Comparison of ENCODE assay signal across 8 mouse cellular contexts in genomic region chrX:135839397-135840391, GRCm38 (mm10). TPM values are rescaled to one million over a fixed set of nuclear protein-coding genes. Genes with fewer than 3 reads are reported as not detected.
DNase-seq lines count a peak whose midpoint lies in the region; ATAC-seq and TF ChIP-seq lines count a peak whose summit lies in the region.
"Not testable (repeated sequence)": the region's sequence is repeated elsewhere in the genome, so short reads cannot be mapped to it uniquely, and the experiment has no call there.

No protein-coding gene starts in this region.

- WGBS in forebrain, embryonic 14.5 days = 31% methylated on average over 16 of the region's 17 CpGs
- WGBS in liver, embryonic 13.5 days (ENCODE audit: insufficient replicate concordance) = 18% methylated on average over 16 of the region's 17 CpGs
- 12% methylated on average over 14 of the region's 17 CpGs for WGBS in midbrain, postnatal 0 days
- WGBS in stomach, embryonic 16.5 days = 14% methylated on average over 15 of the region's 17 CpGs

- H3K27ac ChIP-seq in forebrain, embryonic 14.5 days (ENCODE audit: low read depth, low read length) = peak overlapping the region; percentile 39; the same call in 1 of the 2 replicates
- not testable (repeated sequence) for H3K27ac ChIP-seq in liver, embryonic 13.5 days; stomach, embryonic 16.5 days (ENCODE audit: low read length)
- peak overlapping the region; percentile 84 for H3K27ac ChIP-seq in midbrain, postnatal 0 days (ENCODE audit: low read depth, low read length)

- peak; percentile 72 for TF ChIP-seq CTCF in midbrain, postnatal 0 days (IDR thresholded peaks at IDR 0.05)

- not testable (repeated sequence) for H3K27me3 ChIP-seq in forebrain, embryonic 14.5 days (replicated peaks; ENCODE audit: control insufficient read depth, insufficient read depth, low read length); liver, embryonic 13.5 days; midbrain, postnatal 0 days (ENCODE audit: insufficient read depth, low read length); stomach, embryonic 16.5 days (ENCODE audit: control insufficient read depth, insufficient read depth, low read length)

- ATAC-seq in forebrain, embryonic 14.5 days = peak; percentile 35; the same call in 1 of the 2 replicates
- not testable (repeated sequence) for ATAC-seq in liver, embryonic 13.5 days (ENCODE audit: low read depth)
- peak; percentile 15; the same call in 1 of the 2 replicates for ATAC-seq in midbrain, postnatal 0 days (ENCODE audit: low FRiP score)
- 0 out of 2 replicates have a peak, but pooled peaks have one; percentile 27 for ATAC-seq in stomach, embryonic 16.5 days (ENCODE audit: insufficient read depth, low FRiP score)

- peak overlapping the region; percentile 57 for H3K4me2 ChIP-seq in forebrain, embryonic 14.5 days (ENCODE audit: low read length)
- H3K4me2 ChIP-seq in liver, embryonic 13.5 days = peak overlapping the region; percentile 63
- H3K4me2 ChIP-seq in midbrain, postnatal 0 days (ENCODE audit: low read depth, low read length, poor library complexity, severe bottlenecking) = peak overlapping the region; percentile 49
- peak overlapping the region; percentile 55 for H3K4me2 ChIP-seq in stomach, embryonic 16.5 days (ENCODE audit: low read depth, low read length)

- H3K4me1 ChIP-seq in forebrain, embryonic 14.5 days (ENCODE audit: control insufficient read depth, insufficient read depth, low read length); liver, embryonic 13.5 days (replicated peaks); midbrain, postnatal 0 days (ENCODE audit: insufficient read depth, low read length); stomach, embryonic 16.5 days (ENCODE audit: control insufficient read depth, insufficient read depth, low read length): not testable (repeated sequence)

- H3K36me3 ChIP-seq in forebrain, embryonic 14.5 days (ENCODE audit: control insufficient read depth, insufficient read depth, low read length); liver, embryonic 13.5 days; midbrain, postnatal 0 days (ENCODE audit: insufficient read depth, low read length); stomach, embryonic 16.5 days (ENCODE audit: control insufficient read depth, insufficient read depth, low read length): not testable (repeated sequence)

- peak; percentile 45 for DNase-seq in ES-CJ7 (ENCODE audit: low read depth, low spot score)
- peak; percentile 55 to 67 for DNase-seq in cerebellum, adult 18-20 months
- DNase-seq in forebrain, embryonic 14.5 days (ENCODE audit: low spot score) = peak; percentile 76
- peak; percentile 12 to 46 for DNase-seq in heart, postnatal 14 days
- peak; percentile 43 for DNase-seq in kidney, postnatal 14 days
- DNase-seq in liver, embryonic 13.5 days = not testable (repeated sequence)
- DNase-seq in midbrain, postnatal 0 days (ENCODE audit: low spot score) = peak; percentile 74

- H3K9ac ChIP-seq in forebrain, embryonic 14.5 days (ENCODE audit: low read length) = peak overlapping the region; percentile 60
- H3K9ac ChIP-seq in liver, embryonic 13.5 days = not testable (repeated sequence)
- H3K9ac ChIP-seq in midbrain, postnatal 0 days (replicated peaks; ENCODE audit: low read length, poor library complexity, severe bottlenecking) = peak overlapping the region; percentile 73
- H3K9ac ChIP-seq in stomach, embryonic 16.5 days (ENCODE audit: low read length) = peak overlapping the region; percentile 66

- intact Hi-C loops in heart, postnatal 14 days (cut with DNase I) = not testable (repeated sequence)

- not testable (repeated sequence) for H3K9me3 ChIP-seq in forebrain, embryonic 14.5 days (replicated peaks; ENCODE audit: control insufficient read depth, low read length); liver, embryonic 13.5 days (replicated peaks); midbrain, postnatal 0 days (ENCODE audit: low read length); stomach, embryonic 16.5 days (replicated peaks; ENCODE audit: control insufficient read depth, low read length)

- peak overlapping the region; percentile 49 for H3K4me3 ChIP-seq in forebrain, embryonic 14.5 days (ENCODE audit: low read depth, low read length)
- H3K4me3 ChIP-seq in liver, embryonic 13.5 days (replicated peaks) = peak overlapping the region; percentile 37
- peak overlapping the region; percentile 48 for H3K4me3 ChIP-seq in midbrain, postnatal 0 days (ENCODE audit: low read depth, low read length)
- H3K4me3 ChIP-seq in stomach, embryonic 16.5 days (replicated peaks; ENCODE audit: low read length) = peak overlapping the region; percentile 48

RNA-seq across cellular contexts. Expression of gene Gprasp2, which starts 0.9 kb away (rescaled TPM):
- 100 and 111 TPM in 2 replicates for polyA plus RNA-seq in forebrain, embryonic 14.5 days (2014; fragmentation: Nextera tagmentation; extraction: Ambion mirVana)
- 1 to 10 TPM; 2.9 TPM for total RNA-seq in heart, postnatal 14 days (2021)
- polyA plus RNA-seq in liver, embryonic 13.5 days (2015; fragmentation: Nextera tagmentation; extraction: Ambion mirVana) = 1.4 TPM in 2 replicates
- total RNA-seq in midbrain, postnatal 0 days (2014; rRNA removed) = 198 and 252 TPM in 2 replicates
- 285 and 291 TPM in 2 replicates for polyA plus RNA-seq in midbrain, postnatal 0 days (2015; fragmentation: Nextera tagmentation; extraction: Ambion mirVana)
- polyA plus RNA-seq in stomach, embryonic 16.5 days (2015; fragmentation: Nextera tagmentation; extraction: Ambion mirVana) = 20.1 and 21.0 TPM in 2 replicates

RNA-seq across cellular contexts. Expression of gene Bhlhb9, which starts 42.3 kb away (rescaled TPM):
- polyA plus RNA-seq in forebrain, embryonic 14.5 days (2014; fragmentation: Nextera tagmentation; extraction: Ambion mirVana) = 88.2 and 104 TPM in 2 replicates
- total RNA-seq in heart, postnatal 14 days (2021) = 10 to 100 TPM; 16.1 to 26.6 TPM
- polyA plus RNA-seq in liver, embryonic 13.5 days (2015; fragmentation: Nextera tagmentation; extraction: Ambion mirVana) = 12.8 and 15.5 TPM in 2 replicates
- 69.9 and 80.2 TPM in 2 replicates for total RNA-seq in midbrain, postnatal 0 days (2014; rRNA removed)
- 106 and 109 TPM in 2 replicates for polyA plus RNA-seq in midbrain, postnatal 0 days (2015; fragmentation: Nextera tagmentation; extraction: Ambion mirVana)
- 34.9 and 37.4 TPM in 2 replicates for polyA plus RNA-seq in stomach, embryonic 16.5 days (2015; fragmentation: Nextera tagmentation; extraction: Ambion mirVana)
